Mouse (Mus musculus): ENCODE measurements around the gene Gm20388. TPM values are rescaled to one million over a fixed set of nuclear protein-coding genes. Genes with fewer than 3 reads are reported as not detected.

Gm20388 gene
- total RNA-seq, 2 experiments from 2014 or later = 4.0 TPM; not detected in 1

DNA sequence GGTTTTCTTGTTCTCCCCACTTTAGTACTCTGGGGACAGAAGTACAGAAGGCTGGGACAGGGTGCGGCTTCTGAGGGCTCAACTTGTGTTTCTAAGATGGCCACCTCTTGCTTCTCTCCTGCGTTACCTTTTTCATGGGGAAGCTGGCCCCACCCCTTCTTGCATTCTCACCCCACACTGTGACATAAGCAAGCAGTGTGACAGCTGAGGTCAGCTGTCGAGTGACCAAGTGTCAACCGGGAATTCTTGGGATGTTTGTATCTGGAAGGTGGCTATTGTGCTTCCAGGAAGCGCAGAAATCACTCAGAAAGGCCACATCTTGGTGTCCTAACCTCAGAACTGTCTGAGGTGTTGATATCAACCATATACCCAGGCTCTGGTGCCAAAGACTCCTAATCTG, 1257.4 kb downstream of the Gm20388 start:
- DNase-seq = no peak

- no peak for DNase-seq
These were observed 1259.5 kb downstream of the Gm20388 start for GRCm38 (mm10) chr8:121170116-121170515.

DNA sequence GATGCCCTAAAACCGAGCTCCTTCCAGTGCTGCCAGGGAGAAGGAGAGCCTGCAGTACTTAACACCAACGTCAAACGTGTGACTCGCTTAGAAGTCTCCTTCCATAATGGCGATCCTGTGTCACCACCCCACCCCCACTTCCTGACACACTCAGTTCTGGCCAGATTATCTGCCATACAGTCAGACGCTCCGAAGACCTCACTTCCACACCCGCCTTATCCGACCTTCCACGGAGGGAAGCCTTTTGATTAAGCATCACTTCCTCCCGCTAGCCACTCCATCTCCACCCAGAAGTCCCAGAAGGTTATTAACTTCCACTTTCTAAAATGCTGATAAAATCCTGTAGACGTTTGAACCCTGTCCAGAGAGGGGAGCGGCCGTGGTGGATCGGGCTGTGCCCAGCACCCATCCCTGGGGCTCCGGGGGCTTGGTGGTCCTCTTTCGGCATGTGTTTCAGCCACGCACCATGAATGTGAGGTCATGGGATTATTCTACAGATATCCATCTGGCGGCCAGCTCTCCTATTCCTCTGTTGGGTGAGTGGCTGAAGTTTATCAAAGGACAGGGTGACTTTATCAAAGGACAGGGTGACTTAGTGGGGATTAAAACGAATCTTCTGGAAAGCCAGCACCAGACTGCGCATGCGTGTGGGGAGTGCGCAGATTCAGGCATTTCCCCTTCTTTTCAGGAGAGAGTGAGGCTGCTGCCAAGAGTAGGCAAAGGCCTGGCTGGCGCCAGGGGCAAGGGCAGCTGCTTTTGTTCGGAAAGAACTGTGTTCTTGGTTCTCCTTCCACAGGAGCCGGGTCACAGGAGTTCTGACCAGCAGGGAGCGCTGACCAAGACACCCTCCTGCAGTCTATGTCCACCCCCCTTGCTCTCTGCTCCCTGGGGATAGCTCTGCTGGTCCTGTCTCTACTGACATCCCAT, 1260.2 kb downstream of the Gm20388 start:
- DNase-seq = peak; percentile 81 to 87

DNA sequence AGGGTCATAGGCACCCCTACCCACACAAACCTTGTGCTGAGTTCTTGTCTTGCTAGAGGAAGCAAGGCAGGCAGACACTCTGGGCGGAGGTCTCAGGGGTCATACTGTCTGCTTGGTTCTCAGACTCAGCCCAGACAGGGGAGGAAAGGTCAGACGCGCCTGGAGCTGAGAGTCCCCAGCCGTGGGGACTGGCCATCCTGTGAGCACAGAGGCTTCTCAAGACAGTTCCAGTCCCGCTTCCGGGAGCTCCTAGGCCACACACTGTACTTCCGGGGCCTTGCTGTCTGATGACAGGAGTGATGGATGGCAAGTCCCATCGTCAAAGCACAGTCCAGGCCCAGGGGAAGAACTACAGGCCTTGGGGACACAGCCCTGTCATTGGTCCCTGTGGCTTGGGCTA, 1261.9 kb downstream of the Gm20388 start:
- no peak for DNase-seq

DNA sequence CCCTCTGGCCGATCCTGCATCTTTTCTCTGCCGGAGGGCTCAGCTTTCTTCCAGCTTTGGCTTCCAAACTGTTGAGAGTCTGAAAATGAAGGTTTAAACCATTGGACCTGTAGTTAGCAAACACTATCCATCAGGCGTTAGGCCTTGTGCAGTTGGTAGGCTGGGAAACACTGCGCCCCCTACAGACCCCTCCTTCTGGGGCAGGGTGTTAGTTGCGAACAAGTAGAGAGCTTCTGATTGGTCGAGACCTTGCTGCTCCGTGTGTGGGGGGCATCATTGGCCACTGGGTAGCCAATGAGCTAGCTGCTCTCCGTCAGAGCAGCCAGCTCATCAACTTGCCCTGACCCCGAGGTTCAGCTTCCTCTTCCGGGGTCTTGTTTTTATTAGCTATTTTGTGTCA, 1263.5 kb downstream of the Gm20388 start:
- DNase-seq = no peak

GRCm38 (mm10) chr8:121174721-121175539, 1264.3 kb downstream of the Gm20388 start:
- DNase-seq = no peak

GRCm38 (mm10) chr8:121175540-121176090, 1265.0 kb downstream of the Gm20388 start:
- DNase-seq = no peak

- peak; percentile 32 to 47 for DNase-seq
These were observed 1265.7 kb downstream of the Gm20388 start for GRCm38 (mm10) chr8:121176291-121176690.

DNA sequence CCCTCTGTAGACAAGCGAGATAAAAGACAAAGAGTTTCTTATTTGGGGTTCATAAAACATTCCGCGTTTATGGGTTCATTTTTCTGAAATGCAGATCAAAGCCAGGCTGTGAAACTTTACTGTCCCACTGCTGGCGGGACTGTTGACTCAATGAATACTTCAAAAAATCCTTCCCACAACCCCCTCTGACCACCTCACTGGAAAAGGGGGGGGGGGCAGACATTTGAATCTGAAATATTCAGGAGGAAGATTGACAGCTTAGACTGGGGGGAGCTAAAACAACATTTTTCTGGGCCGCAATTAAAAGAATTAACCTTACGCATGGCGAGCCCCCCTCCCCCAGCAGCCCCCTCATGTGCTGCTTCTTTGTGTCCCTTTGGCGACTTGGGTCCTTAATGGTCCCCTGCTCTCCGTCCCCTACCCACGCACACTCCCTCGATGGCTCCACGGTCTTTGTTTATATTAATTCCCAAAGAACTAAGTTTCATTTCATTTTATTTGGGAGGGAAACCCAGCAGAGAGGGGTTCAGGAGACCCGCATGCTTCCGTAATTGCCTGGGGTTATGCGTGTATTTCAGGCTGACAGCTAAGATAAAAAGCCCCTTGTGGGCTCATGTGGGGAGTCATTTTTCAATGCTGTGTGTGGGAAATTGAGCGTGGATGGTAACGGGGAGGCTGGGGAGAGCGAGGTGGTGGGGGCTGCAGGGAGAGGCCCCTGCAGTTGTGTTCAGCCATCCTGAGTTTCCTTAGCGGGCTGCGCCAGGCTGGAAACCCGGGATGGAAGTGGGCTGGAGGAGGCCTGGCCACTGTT, 1270.0 kb downstream of the Gm20388 start:
- DNase-seq = no peak

- peak; percentile 71 to 81 for DNase-seq
These were observed 1270.7 kb downstream of the Gm20388 start for GRCm38 (mm10) chr8:121181285-121181884.

DNA sequence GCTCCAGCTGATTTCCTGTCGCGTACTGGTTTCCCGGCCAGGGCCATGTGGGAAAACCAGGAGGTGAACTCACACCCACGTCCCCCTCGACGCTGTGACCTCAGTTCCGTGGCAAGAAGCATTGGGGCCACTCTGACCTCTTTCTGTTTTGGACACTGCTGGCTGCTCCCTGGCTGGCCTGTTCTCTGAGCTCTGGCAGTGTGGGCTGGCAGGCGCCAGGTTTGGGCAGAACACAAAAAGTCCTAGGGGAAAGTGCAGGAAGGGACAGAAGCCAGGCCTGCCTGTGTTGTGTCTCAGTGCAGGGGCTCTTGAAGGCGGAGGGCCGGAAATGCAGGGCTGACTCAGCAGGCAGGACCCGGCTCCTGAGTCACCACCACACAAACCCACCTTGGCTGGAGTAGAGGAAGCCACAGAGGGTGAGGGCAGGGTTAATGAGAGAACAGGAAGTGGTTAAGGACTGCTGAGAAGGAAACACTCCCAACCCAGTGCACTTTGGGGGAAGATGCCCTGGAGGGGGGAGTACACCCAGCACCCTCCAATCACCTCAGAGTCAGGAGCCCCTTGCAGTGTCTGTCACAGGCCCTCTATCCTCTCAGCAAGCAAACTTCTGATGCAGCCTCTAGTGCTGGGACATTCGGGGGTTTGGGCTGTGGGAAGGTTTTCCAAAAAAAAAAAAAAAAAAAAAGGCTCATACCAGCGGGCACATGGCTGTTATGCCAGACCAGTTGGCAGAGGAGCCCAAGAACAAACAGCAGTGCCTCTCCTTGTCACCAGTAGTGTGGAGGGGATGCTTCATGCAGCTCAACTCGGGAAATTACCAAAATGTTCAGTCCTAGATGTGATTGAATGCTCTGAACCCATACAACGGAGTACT, 1277.1 kb downstream of the Gm20388 start:
- peak; percentile 57 to 84 for DNase-seq

- peak; percentile 48 to 62 for DNase-seq
These were observed 1278.4 kb downstream of the Gm20388 start for GRCm38 (mm10) chr8:121188994-121189393.

DNA sequence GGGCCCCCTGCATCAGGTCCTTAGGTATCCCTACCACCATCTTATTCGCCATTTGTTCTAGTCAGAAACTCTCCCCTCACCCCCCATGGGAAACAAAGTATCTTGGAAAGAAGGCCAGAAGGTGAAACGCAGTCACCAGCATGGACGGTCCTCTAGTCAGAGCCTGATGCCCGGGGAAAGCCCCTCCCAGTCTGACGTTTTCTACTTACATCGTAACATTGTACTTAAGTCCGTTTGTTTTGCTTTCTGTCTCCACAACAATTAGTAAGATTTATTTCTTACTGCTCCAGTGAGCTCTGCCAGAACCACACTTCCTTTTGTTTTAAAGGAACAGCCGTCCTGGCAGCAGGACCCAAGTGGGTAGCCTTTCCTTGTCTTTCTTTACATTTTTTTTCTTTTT, 1281.8 kb downstream of the Gm20388 start:
- DNase-seq = no peak

DNA sequence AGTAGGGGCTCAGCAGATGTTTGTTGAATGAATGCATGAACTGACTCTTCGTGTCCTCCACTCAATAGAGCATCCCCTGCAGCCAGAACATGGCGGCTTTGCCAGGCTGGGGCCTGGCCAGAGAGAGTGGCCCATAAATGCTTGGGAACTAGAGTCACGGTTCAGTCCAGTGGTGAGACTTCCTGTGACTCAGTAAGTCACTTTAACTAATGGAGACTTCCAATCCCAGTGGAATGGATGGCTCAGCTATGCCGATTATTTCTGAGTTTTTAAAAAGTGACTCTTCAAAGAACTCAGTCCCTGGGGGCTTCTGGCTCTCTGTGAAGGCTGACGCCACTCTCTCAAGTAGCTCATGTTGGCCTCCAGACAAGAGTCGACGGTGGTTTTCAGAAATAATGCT, 1285.3 kb downstream of the Gm20388 start:
- DNase-seq = peak in 1 of 2 experiments; percentile 44

DNA sequence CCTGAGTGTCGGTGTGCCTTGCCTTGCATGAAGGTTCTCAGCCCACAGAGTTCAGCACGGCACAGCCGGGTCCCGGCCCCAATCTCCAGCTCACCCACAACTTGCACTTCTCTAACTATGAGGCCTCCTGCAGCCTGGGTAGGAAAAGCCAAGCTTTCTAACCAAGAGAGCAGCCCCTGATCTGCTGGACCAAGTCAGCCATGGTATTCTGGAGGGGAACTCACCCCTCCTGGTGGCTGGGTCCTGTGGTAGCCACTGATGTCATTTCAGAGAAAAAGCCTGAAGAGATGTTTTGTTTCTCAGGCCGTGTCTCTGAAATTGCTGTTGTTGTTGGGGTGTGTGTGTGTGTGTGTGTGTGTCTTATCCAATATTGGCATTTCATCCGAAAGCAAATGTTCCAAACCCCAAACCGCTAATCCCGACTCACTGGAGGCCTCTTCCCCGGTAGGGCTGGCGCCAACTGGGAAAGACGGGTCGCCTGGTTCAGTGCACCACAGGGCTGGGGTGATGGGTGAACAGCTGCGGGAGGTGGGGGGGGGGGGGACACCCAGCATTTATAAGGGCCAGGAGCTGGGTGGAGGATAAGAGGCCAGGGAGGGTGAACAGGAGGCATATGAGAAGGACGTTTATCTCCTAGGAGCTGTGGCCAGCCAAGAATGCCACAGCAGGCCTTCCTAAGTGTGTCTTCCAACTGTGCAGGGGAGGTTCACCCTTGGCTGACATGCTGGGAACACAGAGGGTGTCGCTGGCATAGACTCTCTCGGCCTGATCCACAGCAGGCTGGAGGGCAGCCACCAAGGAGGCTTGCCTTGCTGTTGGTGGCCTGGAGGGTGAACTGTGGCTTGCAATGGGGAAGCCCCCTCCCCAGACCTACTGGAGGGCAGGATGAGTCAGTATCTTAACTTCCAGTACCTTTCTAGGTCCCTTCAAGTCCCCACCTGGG, 1286.4 kb downstream of the Gm20388 start:
- DNase-seq = peak in 1 of 2 experiments; percentile 57

- no peak for DNase-seq
These were observed 1289.4 kb downstream of the Gm20388 start for GRCm38 (mm10) chr8:121200069-121200468.

DNA sequence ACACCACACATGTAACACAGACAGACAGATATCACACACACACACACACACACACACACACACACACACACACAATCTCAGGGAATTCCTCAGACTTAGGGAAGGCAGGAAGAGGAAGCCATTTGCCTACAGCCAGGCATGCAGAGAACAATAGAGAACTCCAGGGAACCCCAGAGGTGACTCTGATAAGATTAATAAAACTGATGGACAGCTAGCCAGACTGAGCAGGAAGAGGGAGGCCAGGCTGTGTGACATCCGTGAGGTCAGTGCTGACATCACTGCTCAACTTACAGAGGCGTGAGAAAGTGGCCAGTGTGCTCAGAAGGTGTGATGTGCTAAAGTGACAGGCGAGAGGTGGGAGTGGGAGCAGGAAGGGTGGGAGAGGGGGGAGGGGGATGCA, 1290.3 kb downstream of the Gm20388 start:
- DNase-seq = peak in 1 of 2 experiments; percentile 43

DNA sequence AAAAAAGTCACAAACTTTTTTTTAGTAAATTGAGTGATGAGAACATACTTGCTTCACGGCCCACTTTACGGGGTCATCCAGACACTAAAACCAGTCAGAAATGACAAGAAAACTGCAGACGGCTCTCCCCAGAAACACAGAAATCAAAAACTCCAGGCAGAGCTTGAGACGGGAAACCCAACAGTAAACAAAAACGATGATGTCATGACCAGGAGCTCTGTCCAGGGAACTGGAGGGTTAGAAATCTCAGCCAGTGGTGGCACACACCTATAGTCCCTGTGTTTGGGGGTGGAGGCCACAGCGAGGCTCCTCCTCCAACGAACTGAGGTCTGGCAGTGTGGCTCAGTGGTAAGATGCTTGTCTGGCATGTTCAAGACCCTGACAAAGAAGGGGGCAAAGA, 1291.0 kb downstream of the Gm20388 start:
- DNase-seq = no peak
